Mouse (Mus musculus) heart, adult 11 months (tissue): Measurements from ENCODE around the gene Vti1a.

Experiments used
- DNase-seq: peaks from one replicate; pipeline ENCODE4 v3.0.0; 2022

Vti1a gene

GRCm38 (mm10) chr19:55564104-55564938, 248.2 kb downstream of the Vti1a start:
- DNase-seq, result peak; percentile 68

- DNase-seq, result peak; percentile 64
Measured at GRCm38 (mm10) chr19:55565111-55565510, 249.0 kb downstream of the Vti1a start.

- peak; percentile 22 for DNase-seq
Measured at GRCm38 (mm10) chr19:55565523-55566369, 249.7 kb downstream of the Vti1a start.

- DNase-seq, result no peak
Measured at GRCm38 (mm10) chr19:55569114-55569513, 253.0 kb downstream of the Vti1a start.

- DNase-seq, result no peak
Measured at GRCm38 (mm10) chr19:55569894-55570293, 253.8 kb downstream of the Vti1a start.

- no peak for DNase-seq
Measured at GRCm38 (mm10) chr19:55570520-55571296, 254.6 kb downstream of the Vti1a start.

GRCm38 (mm10) chr19:55571486-55571885, 255.4 kb downstream of the Vti1a start:
- DNase-seq, result no peak

- no peak for DNase-seq
Measured at GRCm38 (mm10) chr19:55577306-55578042, 261.4 kb downstream of the Vti1a start.

- DNase-seq, result no peak
Measured at GRCm38 (mm10) chr19:55578094-55579085, 262.3 kb downstream of the Vti1a start.

GRCm38 (mm10) chr19:55579310-55579709, 263.2 kb downstream of the Vti1a start:
- no peak for DNase-seq

- no peak for DNase-seq
Measured at GRCm38 (mm10) chr19:55580152-55580551, 264.1 kb downstream of the Vti1a start.

- no peak for DNase-seq
Measured at GRCm38 (mm10) chr19:55580667-55581066, 264.6 kb downstream of the Vti1a start.

- no peak for DNase-seq
Measured at GRCm38 (mm10) chr19:55582896-55583653, 267.0 kb downstream of the Vti1a start.

- peak; percentile 95 for DNase-seq
Measured at GRCm38 (mm10) chr19:55585270-55586224, 269.5 kb downstream of the Vti1a start.

- no peak for DNase-seq
Measured at GRCm38 (mm10) chr19:55587638-55588421, 271.7 kb downstream of the Vti1a start.

- no peak for DNase-seq
Measured at GRCm38 (mm10) chr19:55588948-55589896, 273.1 kb downstream of the Vti1a start.
